Mouse (Mus musculus) heart, adult 2 months (tissue): ENCODE data around the gene Ubiad1.

Experiments
- CTCF ChIP-seq: fragments of 200-600 bp; IDR thresholded peaks from 2 replicates; pipeline ENCODE4 v1.8.1; 2022; ENCODE audit warnings: antibody characterized with exemption, mild to moderate bottlenecking, moderate library complexity
- POLR2A ChIP-seq: fragments of 200-500 bp; IDR thresholded peaks from 2 replicates; pipeline ENCODE4 v1.6.1; 2011; ENCODE audit warnings: mild to moderate bottlenecking, low read depth, low read length, control low read depth; ENCODE audit not compliant: insufficient read depth

DNA sequence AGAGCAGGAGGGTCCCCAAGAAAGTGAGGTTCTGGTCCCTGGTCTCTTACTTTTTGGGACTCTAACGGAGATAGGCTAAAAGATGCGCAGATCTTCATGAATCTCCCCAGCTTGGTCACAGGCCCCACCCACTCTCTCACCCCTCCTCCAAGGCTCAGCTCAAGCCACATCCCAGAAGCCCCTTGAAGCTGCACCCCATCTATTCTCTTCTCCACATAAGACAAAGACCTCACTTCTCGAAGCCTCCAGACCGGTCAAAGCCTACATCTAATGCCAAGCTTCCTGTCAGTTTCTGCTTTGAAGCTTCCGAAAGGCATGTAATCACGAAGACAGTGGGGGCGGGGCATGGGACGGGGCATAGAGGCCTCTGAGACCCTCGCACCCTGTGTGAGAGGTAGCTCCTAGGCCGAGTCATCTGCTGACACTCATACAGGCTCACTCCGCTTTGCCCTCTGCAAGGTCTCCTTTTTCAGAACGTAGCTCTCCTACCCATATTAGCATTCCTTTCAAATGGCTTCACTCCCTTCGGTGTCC lies 39.2 kb downstream of the Ubiad1 start:
- TF ChIP-seq POLR2A (no peak), CTCF (no peak)
